Mouse (Mus musculus) lung, postnatal 0 days (tissue): ENCODE measurements around the gene Gar1.

ENCODE experiments used
- CTCF ChIP-seq: IDR thresholded peaks from 2 replicates; pipeline ENCODE4 v1.5.1; 2016; ENCODE audit warnings: antibody characterized with exemption, mild to moderate bottlenecking
- EP300 ChIP-seq: IDR thresholded peaks from 2 replicates; pipeline ENCODE4 v1.6.1; 2016; ENCODE audit warnings: antibody characterized with exemption, mild to moderate bottlenecking, control low read depth

DNA sequence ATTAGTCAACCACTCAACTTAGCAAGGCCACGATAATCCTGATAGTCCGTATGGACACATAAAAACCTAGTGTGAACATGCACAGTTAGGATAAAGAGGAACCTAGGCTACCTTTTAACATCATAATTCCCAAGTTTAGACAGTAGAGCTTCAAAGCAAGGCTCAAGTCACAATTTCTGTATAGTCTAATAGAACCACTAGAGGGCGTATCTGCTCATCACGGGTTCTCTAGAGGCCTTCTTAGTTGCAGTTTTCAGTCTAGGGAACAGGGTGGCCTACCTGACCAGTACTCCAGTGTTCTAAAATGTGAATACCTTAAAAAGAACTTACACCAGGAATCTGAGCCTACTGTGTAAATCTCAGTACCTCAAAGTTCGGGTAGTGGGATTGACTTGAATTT lies 7.9 kb downstream of the Gar1 start:
- TF ChIP-seq CTCF (peak; percentile 68), EP300 (no peak)
